Mouse (Mus musculus) embryonic facial prominence, embryonic 12.5 days (tissue): ENCODE measurements around the gene Fcnb. TPM values are rescaled to one million over a fixed set of nuclear protein-coding genes. Genes with fewer than 3 reads are reported as not detected.

Experiments used
- ATAC-seq: fragments of 200-750 bp; cut with Nextera tagmentation; 2 replicates; pipeline ENCODE4 v1.8.0; 2017; ENCODE audit not compliant: insufficient number of reproducible peaks, insufficient read depth, low FRiP score, low TSS enrichment
- H3K27ac ChIP-seq: fragments of 300-500 bp; sonication (generic); 2 replicates; pipeline ENCODE4 v1.5.1; 2016; ENCODE audit warnings: mild to moderate bottlenecking
- H3K27me3 ChIP-seq: fragments of 300-500 bp; sonication (generic); 2 replicates; pipeline ENCODE4 v1.6.1; 2016; ENCODE audit warnings: mild to moderate bottlenecking, moderate library complexity
- H3K36me3 ChIP-seq: fragments of 300-500 bp; sonication (generic); 2 replicates; pipeline ENCODE4 v1.6.1; 2016; ENCODE audit warnings: mild to moderate bottlenecking
- H3K4me1 ChIP-seq: fragments of 300-500 bp; sonication (generic); 2 replicates; pipeline ENCODE4 v1.6.1; 2016
- H3K4me2 ChIP-seq: fragments of 300-500 bp; sonication (generic); replicated peaks from 2 replicates; pipeline ENCODE4 v1.6.1; 2016; ENCODE audit warnings: mild to moderate bottlenecking, moderate library complexity
- H3K4me3 ChIP-seq: fragments of 300-500 bp; sonication (generic); 2 replicates; pipeline ENCODE4 v1.5.1; 2016; ENCODE audit warnings: mild to moderate bottlenecking
- H3K9ac ChIP-seq: fragments of 300-500 bp; sonication (generic); 2 replicates; pipeline ENCODE4 v1.6.1; 2016; ENCODE audit warnings: mild to moderate bottlenecking, moderate library complexity
- H3K9me3 ChIP-seq: fragments of 300-500 bp; sonication (generic); 2 replicates; pipeline ENCODE4 v1.6.1; 2016; ENCODE audit warnings: mild to moderate bottlenecking, moderate library complexity
- whole genome bisulfite sequencing: fragments of 180-500 bp; shearing (Covaris S2); methylation state at CpG from one replicate; pipeline ENCODE4 v1.1.7; 2016; 5-methylcytosine and 5-hydroxymethylcytosine counted together
- polyA plus RNA-seq: library from polyadenylated mRNA; unstranded; fragments of >200 nt; fragmentation: Nextera tagmentation; extraction: Ambion mirVana; gene quantifications from 2 replicates; pipeline ENCODE4 v1.2.1, GENCODE M21; 2016

Fcnb gene
- polyA plus RNA-seq, 1 experiment from 2014 or later, result not detected

- no peak for ATAC-seq
- no peaks in the 10 kb centered on the region for H3K4me1 ChIP-seq
- H3K36me3 ChIP-seq, result no peaks in the 10 kb centered on the region
- no peak overlapping the region for H3K9ac ChIP-seq
- no peaks in the 10 kb centered on the region for H3K27me3 ChIP-seq
- no peaks in the 10 kb centered on the region for H3K9me3 ChIP-seq
- H3K4me3 ChIP-seq, result no peak overlapping the region
- no peak overlapping the region for H3K27ac ChIP-seq
- WGBS, result 89% methylated on average over 9 of the region's 9 CpGs
- no peak overlapping the region for H3K4me2 ChIP-seq
Measured at GRCm38 (mm10) chr2:28068537-28068878, 16.2 kb downstream of the Fcnb start.

DNA sequence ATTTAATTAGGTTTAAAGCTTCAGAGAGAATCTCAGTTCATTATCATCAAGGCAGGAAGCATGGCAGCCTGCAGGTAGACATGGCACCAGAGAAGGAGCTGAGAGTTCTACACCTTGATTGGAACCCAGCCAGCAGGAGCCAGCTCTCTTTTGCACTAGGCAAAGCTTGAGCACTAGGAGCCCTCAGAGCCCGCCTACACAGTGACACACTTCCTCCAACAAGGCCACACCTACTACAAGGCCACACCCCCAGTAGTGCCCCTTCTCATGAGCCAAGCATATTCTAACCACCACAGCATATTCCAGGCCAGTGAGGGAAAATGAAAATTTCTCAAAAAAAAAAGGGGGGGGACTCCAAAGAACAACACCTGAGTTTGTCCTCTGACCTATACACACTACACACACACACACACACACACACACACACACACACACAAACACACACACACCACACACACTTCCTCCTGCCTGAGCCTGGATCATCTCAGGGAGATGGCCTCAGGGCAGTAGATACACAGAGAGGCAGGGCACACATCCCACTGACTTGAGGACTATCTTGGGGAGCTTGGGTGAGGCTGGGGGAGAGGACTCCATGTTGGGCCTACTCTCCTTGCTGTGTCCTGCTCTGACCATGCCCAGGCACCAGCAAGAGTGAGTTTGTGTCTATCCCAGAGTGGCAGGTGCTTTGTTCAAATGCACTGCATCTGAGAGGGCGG lies 16.7 kb downstream of the Fcnb start:
- no peak overlapping the region for H3K27ac ChIP-seq
- no peaks in the 10 kb centered on the region for H3K36me3 ChIP-seq
- H3K4me2 ChIP-seq, result no peak overlapping the region
- WGBS, result 84% methylated on average over 2 of the region's 2 CpGs
- no peaks in the 10 kb centered on the region for H3K9me3 ChIP-seq
- no peak for ATAC-seq
- no peak overlapping the region for H3K4me3 ChIP-seq
- no peaks in the 10 kb centered on the region for H3K4me1 ChIP-seq
- no peak overlapping the region for H3K9ac ChIP-seq
- H3K27me3 ChIP-seq, result no peaks in the 10 kb centered on the region

- no peak overlapping the region for H3K27ac ChIP-seq
- no peak overlapping the region for H3K9ac ChIP-seq
- no peak overlapping the region for H3K4me2 ChIP-seq
- no peak for ATAC-seq
- 73% methylated on average over 6 of the region's 6 CpGs for WGBS
- H3K27me3 ChIP-seq, result no peaks in the 10 kb centered on the region
- no peaks in the 10 kb centered on the region for H3K4me1 ChIP-seq
- no peak overlapping the region for H3K4me3 ChIP-seq
- H3K9me3 ChIP-seq, result no peaks in the 10 kb centered on the region
- no peaks in the 10 kb centered on the region for H3K36me3 ChIP-seq
Measured at GRCm38 (mm10) chr2:28067175-28067574, 17.5 kb downstream of the Fcnb start.

DNA sequence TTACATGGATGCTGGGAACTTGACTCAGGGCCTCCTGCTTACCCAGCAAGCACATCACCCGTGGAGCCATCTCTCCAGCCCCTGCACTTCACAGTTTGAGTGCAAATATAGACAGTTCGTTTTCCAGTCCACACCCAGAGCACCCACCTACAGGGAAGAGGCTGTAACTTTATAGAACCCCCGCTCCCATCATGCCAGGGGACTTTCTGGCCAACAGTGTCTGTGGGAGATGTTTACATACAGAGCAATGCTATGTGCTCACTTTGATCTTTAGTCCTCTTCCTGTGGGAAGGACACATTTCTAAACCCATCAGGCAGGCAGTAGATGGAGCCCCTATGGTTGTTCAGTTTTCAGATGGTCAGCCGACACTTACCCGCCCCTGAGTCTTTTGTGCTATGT lies 18.0 kb downstream of the Fcnb start:
- Histone ChIP-seq H3K27ac (no peak overlapping the region), H3K4me2 (no peak overlapping the region), H3K9ac (no peak overlapping the region), H3K4me3 (no peak overlapping the region), H3K27me3 (no peaks in the 10 kb centered on the region), H3K36me3 (no peaks in the 10 kb centered on the region), H3K4me1 (no peaks in the 10 kb centered on the region), H3K9me3 (no peaks in the 10 kb centered on the region)
- no peak for ATAC-seq
- WGBS, result 85% methylated on average over 5 of the region's 5 CpGs

GRCm38 (mm10) chr2:28065081-28065651 lies 19.5 kb downstream of the Fcnb start:
- no peak overlapping the region for H3K4me2 ChIP-seq
- no peak for ATAC-seq
- WGBS, result 83% methylated on average over 5 of the region's 5 CpGs
- no peak overlapping the region for H3K4me3 ChIP-seq
- no peaks in the 10 kb centered on the region for H3K36me3 ChIP-seq
- H3K9ac ChIP-seq, result no peak overlapping the region
- no peaks in the 10 kb centered on the region for H3K27me3 ChIP-seq
- no peaks in the 10 kb centered on the region for H3K9me3 ChIP-seq
- H3K27ac ChIP-seq, result no peak overlapping the region
- H3K4me1 ChIP-seq, result no peaks in the 10 kb centered on the region

DNA sequence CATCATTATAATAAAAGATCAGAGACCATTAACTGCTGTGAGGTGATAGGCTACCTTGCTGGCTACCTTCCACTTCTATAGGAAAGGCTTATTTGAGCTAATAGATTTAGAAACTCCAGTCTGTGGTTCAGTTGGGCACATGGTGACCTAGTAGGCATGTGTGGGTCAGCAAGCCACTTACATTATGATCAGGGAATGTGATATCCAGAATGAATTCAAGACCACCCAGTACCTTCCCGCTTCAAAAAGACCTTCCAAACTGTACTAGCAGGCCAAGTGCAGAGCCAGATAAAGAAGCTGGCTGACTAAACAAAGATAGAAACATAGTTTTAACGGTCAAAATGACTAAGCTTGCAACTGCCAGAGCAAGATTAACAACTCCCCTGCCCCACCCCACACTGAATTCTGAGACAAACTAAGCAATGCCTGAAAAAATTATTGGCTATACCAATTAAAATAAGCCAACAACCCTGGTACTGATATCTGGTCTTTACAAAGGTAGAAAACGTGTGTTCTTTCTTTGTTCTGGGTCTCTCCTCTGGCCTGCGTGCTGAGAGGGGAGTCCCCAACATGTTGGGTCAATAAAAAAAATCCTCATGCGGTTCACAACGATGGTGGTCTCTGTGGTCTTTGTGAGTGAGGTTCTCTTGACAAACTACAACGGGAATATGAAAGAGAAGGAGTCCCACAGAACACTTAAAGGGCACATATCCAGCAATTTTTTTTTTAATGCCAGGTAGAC lies 20.2 kb downstream of the Fcnb start:
- no peak overlapping the region for H3K4me2 ChIP-seq
- H3K9me3 ChIP-seq, result no peaks in the 10 kb centered on the region
- 79% methylated on average over 7 of the region's 7 CpGs for WGBS
- 0 out of 2 replicates have a peak overlapping the region, but pooled peaks have one; percentile 11 for H3K27ac ChIP-seq
- no peak overlapping the region for H3K9ac ChIP-seq
- no peaks in the 10 kb centered on the region for H3K27me3 ChIP-seq
- H3K4me1 ChIP-seq, result no peaks in the 10 kb centered on the region
- no peaks in the 10 kb centered on the region for H3K36me3 ChIP-seq
- no peak overlapping the region for H3K4me3 ChIP-seq
- no peak for ATAC-seq

GRCm38 (mm10) chr2:28063711-28064338 lies 20.9 kb downstream of the Fcnb start:
- Histone ChIP-seq H3K4me1 (no peaks in the 10 kb centered on the region), H3K9ac (no peak overlapping the region), H3K27ac (0 out of 2 replicates have a peak overlapping the region, but pooled peaks have one; percentile 11), H3K4me2 (no peak overlapping the region), H3K9me3 (no peaks in the 10 kb centered on the region), H3K27me3 (no peaks in the 10 kb centered on the region), H3K4me3 (no peak overlapping the region), H3K36me3 (no peaks in the 10 kb centered on the region)
- WGBS, result 84% methylated on average over 4 of the region's 4 CpGs
- ATAC-seq, result no peak

- ATAC-seq, result no peak
Measured at GRCm38 (mm10) chr2:28059922-28060321, 24.8 kb downstream of the Fcnb start.

DNA sequence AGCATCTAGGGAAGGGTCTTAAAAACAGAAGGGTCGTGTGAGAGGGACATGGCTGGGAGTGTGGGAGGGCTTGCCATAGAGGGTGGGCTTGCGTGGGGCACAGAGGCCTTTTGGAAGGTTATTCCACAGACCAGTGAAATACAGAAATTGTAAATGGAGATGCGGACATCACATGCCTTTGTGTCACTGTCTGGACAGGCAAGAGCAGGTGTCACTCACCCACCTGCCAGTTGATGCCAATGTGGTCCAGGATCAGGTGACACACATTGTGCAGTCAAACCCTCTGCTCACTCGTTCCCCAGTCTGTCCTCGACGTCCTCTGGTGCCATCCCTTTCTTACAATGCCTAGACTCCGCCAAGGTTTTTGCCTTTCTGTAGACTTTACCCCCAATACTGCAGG lies 37.6 kb downstream of the Fcnb start:
- Histone ChIP-seq H3K36me3 (no peaks in the 10 kb centered on the region), H3K4me3 (no peak overlapping the region), H3K4me1 (no peaks in the 10 kb centered on the region), H3K27me3 (no peaks in the 10 kb centered on the region), H3K9ac (no peak overlapping the region), H3K9me3 (no peaks in the 10 kb centered on the region), H3K4me2 (no peak overlapping the region), H3K27ac (no peak overlapping the region)
- ATAC-seq, result no peak
- 83% methylated on average over 7 of the region's 7 CpGs for WGBS

More at GRCm38 (mm10) chr2:28059922-28060321, 24.8 kb downstream of the Fcnb start:
- H3K36me3 ChIP-seq, result no peaks in the 10 kb centered on the region
- H3K9ac ChIP-seq, result no peak overlapping the region
- H3K4me2 ChIP-seq, result no peak overlapping the region
- H3K9me3 ChIP-seq, result no peaks in the 10 kb centered on the region
- H3K4me3 ChIP-seq, result no peak overlapping the region
- H3K27me3 ChIP-seq, result no peaks in the 10 kb centered on the region
- H3K27ac ChIP-seq, result no peak overlapping the region
- H3K4me1 ChIP-seq, result no peaks in the 10 kb centered on the region
- WGBS, result 85% methylated on average over 1 of the region's 1 CpGs

DNA sequence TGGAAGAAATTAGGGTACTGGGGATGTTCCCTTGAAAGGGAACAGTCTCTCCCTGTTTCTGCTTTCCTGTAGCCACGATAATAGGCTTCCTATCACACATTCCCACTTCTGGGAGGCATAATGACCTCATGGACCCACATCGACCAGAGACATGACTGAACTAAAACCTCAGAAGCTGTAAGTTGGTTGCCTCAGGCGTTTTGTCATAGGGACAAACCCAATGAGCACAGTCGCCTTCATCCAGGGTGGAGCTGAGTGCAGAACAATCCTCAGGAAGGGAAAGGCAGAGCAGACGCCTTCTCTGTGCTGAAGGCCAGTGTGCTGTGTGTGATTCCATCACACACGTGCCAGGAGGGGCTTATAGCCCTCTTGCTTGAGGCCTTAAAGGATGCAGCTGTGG lies 38.4 kb downstream of the Fcnb start:
- no peaks in the 10 kb centered on the region for H3K36me3 ChIP-seq
- H3K4me2 ChIP-seq, result no peak overlapping the region
- WGBS, result 52% methylated on average over 6 of the region's 6 CpGs
- H3K27ac ChIP-seq, result no peak overlapping the region
- no peaks in the 10 kb centered on the region for H3K9me3 ChIP-seq
- ATAC-seq, result no peak
- H3K4me3 ChIP-seq, result no peak overlapping the region
- no peaks in the 10 kb centered on the region for H3K4me1 ChIP-seq
- H3K9ac ChIP-seq, result no peak overlapping the region
- no peaks in the 10 kb centered on the region for H3K27me3 ChIP-seq

- WGBS, result 82% methylated on average over 9 of the region's 9 CpGs
- H3K4me2 ChIP-seq, result no peak overlapping the region
- H3K9ac ChIP-seq, result no peak overlapping the region
- no peak for ATAC-seq
- H3K9me3 ChIP-seq, result no peaks in the 10 kb centered on the region
- H3K27ac ChIP-seq, result no peak overlapping the region
- H3K4me1 ChIP-seq, result no peaks in the 10 kb centered on the region
- H3K36me3 ChIP-seq, result no peaks in the 10 kb centered on the region; the same call in 1 of the 2 replicates
- no peak overlapping the region for H3K4me3 ChIP-seq
- H3K27me3 ChIP-seq, result no peaks in the 10 kb centered on the region
Measured at GRCm38 (mm10) chr2:28044920-28045598, 39.6 kb downstream of the Fcnb start.
